Mouse (Mus musculus) gonadal fat pad, adult 2 months (tissue): ENCODE measurements around the gene Fam163a. TPM values are rescaled to one million over a fixed set of nuclear protein-coding genes. Genes with fewer than 3 reads are reported as not detected.

Experiments used
- DNase-seq: peaks from one replicate; pipeline ENCODE4 v3.0.0-alpha.2; 2012; ENCODE audit warnings: low read depth
- polyA plus RNA-seq: library from polyadenylated mRNA; depleted of rRNA; stranded (reverse); fragments of >200 nt; gene quantifications from 2 replicates; pipeline ENCODE4 v1.2.3, GENCODE M21; 2012

Gene Fam163a
- polyA plus RNA-seq, 1 experiment: not detected

DNA sequence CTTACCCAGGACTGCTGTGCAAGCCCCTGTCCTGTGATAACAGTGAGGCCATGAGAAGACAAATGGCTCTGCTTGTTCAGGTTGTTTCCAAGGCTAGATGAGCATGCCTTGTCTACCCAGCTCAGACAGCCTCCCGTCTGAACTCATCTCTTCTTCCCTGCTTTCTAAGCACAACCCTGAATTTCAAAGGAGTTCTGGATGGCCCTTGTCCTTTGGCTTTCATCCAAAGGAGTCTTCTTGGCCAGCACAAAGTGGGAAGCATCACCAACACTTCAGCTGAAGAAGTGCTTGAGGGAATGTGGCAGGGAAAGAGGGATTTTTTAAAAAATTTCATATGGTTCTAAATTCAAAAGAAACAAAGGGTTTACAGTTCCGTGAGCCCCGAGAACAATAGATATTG is 3.8 kb downstream of the Fam163a start:
- no peak for DNase-seq

DNA sequence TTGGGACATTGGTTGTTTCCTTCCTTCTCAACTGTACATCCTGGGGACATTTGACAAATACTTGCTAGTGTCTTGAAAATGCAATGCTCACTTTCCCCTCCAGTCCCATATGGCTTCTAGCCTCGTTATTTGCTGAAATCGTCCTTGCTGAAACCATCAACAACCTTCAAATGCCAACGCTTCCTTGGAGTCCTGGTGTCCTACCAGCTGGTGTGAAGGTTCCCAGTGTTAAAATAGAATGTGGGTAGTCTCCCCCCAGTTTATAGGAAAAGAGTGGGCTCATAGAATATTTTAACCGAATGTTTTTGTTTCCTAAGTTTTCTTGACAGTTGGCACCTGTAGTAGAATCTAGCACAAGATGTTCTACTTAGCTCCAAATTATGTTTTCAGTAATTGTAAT is 7.2 kb downstream of the Fam163a start:
- no peak for DNase-seq

DNA sequence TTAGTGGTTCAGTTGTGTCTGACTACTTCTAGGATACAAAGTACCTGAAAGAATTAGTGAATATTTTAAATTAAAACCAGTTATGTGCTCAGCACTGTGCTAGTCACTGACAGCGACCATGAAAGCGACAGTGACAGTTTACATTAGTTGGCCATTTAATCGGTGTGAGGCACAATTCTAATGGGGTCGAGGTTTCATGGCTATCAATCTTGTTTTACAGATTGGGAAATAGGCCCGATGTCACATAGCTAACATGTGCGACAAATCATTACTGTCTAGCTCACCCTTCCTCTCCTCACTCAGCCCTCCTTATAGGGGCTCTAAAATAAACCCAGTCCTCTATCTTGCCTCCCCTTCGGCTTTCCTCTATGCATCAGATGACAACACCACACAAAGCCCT is 11.5 kb downstream of the Fam163a start:
- DNase-seq: no peak

DNA sequence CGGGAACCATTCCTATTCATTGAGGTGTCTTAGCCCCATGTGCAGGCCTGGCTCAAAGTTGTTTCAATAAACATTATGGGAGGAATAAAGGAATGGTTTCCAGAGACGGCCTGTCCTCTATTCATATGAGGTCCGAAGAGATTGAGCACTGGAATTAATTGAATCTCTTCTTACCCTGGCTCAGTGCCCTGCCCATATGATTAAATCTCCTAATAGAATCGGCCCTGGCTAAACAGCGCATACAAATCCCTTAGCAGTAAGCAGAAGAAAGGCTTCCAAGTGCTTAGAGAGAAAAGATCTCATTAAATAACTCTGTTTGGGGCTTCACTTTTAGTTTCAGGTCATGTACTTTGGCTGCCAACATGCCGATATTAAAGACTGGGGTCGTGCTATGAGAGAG is 12.0 kb downstream of the Fam163a start:
- no peak for DNase-seq

DNA sequence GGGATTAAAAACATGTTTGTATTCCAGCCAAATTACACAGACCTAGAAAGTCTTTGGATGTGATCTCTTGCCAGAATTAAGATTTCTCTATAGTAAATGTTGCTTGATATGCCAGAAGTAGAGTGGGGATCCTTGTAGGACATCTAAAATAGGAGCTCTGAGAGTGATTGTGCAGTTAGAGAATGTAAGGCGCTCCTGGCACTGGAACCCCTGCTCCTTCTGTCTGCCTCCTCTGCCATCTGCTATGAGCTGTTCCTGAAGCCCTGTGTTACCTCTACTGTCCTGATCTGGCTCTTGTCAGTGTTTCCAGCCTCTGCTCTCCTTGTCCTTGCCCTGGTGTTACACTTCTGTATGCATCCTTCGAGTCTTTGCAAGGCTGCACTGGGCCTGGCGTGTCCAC is 18.2 kb downstream of the Fam163a start:
- no peak for DNase-seq

DNA sequence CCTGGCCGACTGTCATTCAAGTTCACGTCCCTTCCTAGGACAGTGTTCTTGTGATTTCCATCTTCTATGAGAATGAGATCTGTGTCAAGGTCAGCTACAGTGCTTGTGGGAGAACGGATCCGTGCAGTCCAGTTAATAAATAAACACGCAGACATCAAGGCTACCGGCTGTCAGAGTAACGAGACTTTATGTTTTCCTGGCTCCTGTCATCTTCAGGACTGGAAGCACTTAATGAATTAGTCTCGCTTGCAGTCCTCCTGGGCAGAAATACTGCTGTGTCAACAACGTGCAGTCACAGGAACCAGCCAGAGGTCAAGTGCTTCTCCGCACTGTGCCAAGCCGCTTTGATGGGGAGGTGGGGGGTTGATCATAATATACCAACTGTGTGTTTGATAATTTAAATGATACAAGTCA is 20.7 kb downstream of the Fam163a start:
- DNase-seq: no peak

DNA sequence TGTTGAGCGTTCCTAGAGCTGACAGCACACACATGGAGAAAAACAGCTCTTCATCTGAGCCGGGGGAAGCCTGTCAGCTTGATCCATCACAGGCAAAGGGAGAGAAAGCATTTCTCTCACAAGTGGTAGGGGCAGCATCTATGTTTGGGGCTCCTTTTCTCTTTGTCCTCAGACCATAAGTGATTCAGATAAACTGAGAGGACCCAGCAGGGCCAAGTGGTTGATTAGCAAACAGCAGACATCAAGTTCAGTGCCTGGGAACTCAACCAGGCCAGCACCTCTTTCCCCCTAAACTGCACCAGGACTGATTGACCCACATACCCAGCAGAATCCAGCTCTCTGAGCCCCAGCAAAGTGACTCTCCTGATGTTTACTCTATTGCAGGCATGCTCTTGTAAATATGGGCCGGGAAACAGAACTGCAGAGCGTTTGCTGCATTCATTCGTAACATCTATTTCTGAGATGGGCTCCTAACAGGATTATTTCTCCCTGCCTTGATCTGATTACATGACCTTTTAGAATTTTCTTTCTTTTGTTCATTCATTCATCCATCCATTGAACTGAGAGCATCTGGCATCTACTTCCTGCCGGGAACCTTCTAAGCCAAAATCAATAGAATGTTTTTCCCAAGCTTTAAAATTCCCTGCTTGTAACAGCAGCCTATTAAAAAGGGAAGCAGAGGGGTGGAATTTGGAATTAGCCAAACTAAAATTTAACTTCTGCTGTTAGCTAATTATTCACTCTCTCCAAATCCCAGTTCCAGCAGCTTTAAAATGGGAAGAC is 21.5 kb downstream of the Fam163a start:
- no peak for DNase-seq

DNA sequence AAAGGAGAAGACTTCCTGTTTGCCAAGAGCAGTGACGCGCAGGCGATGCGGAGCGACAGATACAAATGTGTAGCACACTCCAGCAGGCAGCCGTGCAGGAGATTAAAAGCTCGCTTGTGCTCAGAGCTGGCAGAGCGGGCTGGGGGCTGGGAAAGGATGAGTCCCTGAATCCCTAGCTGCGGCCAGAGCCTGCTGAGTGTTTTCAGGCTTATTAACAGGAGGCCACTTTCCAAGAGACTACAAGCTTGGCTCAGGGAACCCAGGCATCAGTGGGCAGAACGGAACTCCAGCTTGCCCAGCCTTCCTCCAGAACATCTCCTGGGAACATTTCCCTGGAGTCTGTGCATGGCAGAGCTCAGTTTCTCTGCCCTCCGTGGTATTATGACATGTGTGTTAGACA is 25.0 kb downstream of the Fam163a start:
- DNase-seq: no peak

DNA sequence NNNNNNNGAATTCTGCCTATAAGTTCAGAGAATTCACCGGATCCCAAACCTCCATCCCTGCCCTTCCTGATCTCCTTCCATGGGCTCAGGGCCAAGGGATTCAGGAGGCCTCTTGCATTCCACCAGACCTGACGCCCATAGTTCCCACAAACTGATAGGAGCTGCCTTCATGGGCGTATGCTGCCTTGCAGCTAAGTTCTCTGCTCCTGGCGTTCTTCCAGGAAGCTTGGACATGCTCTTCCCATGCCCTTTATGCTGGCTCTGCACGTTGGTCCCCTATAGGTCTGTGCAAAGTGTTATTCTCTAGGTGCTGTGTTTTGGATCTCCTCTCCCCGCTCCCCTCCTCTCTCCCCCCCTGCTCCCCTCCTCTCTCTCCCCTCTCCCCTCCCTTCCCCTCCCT is 36.1 kb downstream of the Fam163a start:
- no peak for DNase-seq

DNA sequence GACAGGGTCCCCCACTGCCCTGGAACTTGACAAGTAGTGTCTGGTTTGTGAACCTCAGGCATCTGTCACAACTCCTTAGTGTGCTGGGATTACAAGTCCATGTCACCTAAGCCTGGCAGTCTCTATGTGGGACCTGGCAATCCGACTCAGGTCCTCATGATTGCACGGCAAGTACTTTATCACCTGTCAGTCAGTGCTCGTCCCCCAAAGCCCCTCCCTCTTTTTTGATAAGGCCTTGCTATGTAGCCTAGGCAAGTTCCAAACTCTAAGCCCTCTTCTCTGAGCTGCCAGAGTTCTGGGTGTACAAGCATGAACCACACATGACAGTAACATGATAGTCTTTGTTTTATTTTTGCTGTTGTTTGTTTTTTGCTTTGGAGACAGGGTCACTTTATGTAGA is 88.1 kb downstream of the Fam163a start:
- no peak for DNase-seq

DNA sequence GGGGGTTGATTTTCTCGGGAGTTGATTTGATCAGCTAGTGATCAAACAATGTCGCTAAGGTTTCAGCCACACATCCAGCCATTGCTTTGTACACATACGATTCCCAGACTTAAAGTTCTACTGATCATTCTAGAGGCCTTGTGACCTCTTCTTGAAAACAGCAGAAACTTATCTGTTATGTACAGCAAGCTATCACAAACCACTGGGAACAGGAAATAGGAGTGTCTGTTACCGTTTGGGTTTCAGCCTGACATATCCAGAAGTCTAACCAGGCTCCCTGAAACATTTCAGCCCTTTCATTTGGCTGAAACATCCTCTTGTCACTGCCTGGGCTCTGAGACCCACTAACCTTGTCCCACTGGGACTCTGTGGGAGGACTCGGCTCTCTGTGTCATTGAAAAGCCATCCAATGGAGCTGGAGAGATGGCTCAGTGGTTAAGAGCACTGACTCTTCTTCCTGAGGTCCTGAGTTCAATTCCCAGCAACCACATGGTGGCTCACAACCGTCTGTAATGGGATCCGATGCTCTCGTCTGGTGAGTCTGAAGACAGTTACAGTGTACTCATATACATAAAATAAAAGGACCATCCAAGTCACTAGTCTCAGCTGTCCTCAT is 90.8 kb downstream of the Fam163a start:
- DNase-seq: no peak

DNA sequence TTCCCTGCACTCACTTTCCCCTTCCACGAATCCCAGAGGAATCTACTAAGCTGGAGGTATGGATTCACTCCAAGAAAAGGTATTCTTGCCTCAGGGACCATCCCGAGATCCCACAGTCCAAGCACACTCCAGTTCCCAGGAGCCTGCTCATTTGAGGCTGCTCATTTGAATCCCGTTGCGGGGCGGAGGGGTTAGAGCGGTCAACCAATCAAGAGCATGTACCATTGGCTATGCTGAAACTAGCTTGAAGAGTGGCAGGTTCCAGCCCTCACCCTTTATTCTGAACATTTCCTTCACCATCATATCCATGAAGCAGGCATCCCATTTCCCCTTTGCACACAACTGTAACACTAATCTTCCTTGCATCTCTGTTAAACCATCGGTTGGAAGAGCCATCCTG is 92.7 kb downstream of the Fam163a start:
- no peak for DNase-seq

DNA sequence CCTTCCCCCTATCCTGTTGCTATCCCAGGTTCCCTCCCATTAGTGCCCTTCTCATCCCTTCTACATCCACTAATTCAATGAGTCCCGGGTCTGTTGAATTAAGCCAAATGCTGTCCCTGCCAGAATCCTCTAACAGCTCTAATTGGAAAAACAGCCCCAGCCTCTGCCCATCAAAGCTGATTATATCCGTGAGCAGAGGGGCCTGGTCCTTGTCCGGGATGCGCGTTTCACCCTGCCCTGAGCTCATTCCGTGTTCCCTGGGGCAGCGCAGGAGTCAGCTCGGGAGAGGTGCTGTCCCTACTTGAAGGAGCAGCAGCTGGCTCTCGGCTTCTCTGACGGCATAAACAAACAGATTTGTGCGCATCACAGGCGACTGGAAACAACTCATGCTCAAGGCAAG is 93.1 kb downstream of the Fam163a start:
- DNase-seq: no peak

DNA sequence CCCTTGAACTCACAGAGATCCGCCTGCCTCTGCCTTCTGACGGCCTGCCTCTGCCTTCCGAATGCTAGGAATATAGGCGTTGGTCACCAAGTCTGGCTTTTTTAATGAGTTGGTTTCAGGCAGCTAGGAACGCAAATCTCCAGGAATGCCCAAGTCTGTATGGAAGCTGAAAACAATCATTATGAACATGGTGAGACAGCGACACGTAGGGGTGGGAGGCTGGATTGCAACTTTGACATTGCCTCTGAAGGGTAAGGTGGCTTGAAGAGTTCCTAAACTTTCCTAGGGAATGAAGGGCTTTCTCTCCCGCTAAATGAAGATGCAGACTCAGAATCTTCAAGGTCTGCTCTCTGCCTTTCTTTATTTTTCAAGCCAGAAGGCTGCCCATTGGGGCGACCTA is 93.7 kb downstream of the Fam163a start:
- DNase-seq: no peak

DNA sequence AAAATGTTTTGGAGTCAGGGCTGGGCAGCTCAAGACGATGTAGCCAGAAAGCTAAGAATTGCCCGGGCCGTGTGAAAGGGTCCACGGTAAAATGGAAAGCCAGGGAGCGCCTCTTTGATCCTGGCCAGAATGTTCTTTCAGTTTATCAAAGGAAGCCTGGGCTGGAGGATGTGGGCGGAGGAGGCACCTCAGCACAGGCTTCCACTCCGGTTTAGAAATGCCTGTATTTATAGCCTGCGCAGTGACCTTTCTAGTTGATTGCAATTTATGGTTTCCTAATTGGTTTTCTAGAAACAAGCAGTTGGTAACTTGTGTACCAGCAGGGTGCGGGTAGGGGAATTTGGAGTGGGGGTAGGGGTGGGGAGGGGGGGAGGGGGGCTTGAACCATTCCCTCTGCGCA is 96.4 kb downstream of the Fam163a start:
- no peak for DNase-seq

DNA sequence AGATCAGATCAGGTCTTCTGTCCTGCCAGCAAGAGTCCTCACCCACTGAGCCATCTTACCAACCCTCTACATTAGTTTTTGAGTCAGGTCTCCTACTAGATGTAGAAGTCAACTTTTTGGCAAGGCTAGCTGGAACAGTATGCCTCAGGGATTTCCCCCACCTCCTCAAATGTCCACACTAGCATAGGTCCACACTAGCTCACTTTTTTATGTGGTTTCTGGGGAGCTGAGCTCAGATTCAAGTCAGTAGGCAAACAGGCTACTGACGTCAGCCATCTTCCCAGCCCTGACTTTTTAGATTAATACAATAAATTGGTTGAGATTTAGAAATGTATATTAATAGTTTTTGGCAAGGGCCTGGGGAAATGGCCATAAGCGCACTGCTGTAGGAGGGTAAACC is 97.4 kb downstream of the Fam163a start:
- no peak for DNase-seq

DNA sequence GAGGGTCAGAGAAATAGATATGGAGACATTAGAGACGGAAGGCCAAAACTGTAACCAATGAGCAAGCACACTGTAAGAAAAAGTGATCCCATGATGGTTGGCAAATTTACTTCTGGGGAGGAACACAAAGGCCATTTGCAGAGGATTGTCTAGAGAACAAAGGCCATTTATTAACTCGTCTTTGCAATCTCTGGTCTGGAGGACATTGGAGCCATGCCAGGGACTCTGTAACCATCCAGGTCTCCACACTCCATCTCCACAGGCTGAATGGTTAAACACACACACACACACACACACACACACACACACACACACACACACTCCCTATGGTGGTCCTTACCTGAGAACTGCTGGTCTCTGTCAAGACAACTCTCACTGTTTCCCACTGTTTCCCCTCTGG is 99.4 kb downstream of the Fam163a start:
- no peak for DNase-seq

DNA sequence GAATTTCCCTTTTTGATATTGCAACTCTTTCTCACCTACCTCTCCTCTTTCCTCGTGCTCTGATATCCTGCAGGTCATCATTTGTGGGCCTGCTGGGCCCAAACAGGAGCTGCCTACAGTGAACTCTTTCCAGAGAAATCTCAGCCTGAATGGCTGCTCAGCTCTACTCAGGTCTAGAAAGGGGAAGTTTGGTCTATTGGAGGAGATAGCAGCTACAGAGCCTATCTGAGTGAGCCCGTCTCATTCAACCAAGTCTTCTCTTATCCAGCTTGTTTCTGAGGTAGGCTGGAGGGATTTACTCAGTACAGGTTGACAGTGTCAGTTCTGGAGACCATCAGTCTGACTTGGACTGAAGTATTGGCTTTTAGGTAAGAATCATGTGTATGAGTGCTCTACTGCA is 101.1 kb downstream of the Fam163a start:
- no peak for DNase-seq

DNA sequence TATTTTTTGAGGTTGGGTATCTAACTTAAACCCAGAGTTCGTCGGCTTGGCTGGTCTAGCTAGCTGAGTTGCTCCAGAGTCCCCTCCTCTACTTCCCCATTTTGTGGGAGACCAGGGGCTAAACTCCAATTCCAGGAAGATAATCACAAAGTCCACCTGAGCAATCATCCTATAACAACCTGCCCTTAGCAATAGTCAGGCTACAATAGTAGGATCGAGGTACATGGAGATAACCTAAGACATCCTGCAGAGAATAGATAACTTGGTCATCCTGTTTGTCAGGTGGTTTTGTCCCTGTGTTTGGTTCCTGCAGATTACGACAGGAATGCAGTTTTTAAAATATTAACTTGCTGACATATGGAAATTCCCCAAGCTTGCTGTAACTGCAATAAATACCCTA is 113.0 kb downstream of the Fam163a start:
- DNase-seq: no peak

DNA sequence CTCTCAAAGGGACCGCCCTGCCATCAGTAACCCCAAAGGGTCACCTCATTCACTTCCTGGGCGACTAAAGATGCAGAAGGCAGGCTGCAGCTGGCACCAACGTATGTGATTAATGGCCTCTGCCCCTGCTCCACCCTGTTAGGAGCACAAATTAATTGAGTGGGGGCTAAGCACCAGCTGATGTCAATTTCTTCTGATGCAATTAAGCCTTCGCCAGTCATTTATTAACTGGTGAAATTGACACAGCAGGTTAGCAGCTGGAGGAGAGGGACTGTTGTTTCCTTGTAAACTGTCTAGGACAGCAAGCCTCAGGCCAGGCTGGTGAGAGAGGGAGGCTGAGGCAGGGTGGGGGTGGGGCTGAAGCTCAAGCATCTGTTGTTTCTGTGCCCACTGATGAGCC is 114.8 kb downstream of the Fam163a start:
- DNase-seq: no peak

DNA sequence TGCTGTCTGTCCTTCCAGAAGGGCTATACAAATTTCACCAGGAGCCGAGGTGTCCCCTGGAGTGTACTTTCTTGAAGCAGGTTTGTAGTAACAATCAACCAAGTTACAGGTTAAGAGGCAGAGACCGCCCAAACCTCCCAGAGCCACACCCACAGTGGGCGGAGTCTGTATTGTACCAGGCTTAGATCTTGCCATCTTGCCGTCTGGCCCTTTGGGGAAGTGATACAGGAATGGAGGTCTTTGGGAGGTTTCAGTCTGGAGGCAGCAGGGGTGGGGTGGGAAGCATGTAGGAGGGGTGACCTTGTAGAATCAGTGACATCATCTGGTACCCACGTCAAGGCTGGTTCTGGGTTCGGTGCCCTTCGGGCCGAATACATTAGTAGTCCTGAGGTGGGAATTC is 115.3 kb downstream of the Fam163a start:
- no peak for DNase-seq

DNA sequence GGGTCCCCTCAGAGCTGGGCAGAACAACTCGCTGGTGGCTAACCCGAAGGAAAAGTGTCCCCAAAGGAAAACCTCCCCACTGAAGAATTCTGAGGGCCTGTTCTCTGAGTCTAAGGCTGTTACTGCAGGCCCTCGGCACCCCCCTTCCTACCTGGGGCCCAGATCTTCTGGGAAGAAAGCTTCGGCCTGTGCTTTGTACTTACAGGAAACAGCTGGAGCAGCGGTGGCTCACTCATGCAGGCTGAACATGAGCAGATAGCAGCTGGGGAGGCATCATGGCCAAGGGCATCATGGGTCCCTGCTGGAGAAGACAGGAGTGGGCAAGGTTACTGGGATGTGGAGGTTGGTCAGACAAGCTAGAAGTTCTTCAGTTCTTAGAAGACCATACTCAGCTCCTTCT is 117.2 kb downstream of the Fam163a start:
- DNase-seq: no peak

DNA sequence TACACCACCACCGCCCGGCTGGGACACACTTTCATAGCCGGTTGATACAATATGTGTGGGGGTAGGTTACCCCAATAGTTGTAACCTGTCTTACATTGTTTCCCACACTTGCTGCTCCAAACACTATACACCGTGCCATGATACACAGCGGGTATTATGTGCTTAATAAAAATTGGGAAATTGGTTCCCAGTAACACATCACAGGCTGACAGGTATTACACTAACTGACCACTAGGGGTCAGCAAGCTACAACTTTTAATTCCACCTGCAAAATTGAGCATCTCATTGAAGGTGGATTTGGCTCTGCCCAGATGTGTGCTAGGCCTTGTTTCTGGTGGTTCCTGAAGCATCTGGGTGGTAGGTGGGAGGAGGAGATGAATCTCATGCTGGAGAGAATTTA is 119.1 kb downstream of the Fam163a start:
- DNase-seq: no peak

DNA sequence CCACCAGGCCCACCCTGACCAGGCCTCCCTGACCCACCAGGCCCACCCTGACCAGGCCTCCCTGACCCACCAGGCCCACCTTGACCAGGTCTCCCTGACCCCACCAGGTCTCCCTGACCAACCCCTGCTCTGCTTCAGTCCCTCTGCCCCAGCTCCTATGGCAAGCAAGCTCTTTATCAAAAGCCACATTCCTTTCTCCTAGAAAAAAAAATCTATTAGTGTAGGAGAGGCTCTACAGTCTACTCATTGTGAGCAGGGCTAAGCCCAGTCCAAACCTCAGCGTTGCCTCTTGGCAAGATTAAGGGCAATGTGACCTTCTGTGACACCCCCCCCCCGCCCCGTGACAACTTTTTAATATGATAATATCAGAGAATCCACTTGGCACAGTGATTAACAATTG is 120.2 kb downstream of the Fam163a start:
- DNase-seq: no peak
